Mouse (Mus musculus): ENCODE data around the gene Mob1a.

GRCm38 (mm10) chr6:83381510-83382491 is 56.0 kb downstream of the Mob1a start:
- no peak for TF ChIP-seq CTCF (IDR thresholded peaks at IDR 0.05)
- TF ChIP-seq POLR2A (IDR thresholded peaks at IDR 0.05; ENCODE audit: insufficient read depth, low read depth, low read length): no peak
- TF ChIP-seq EP300 (IDR thresholded peaks at IDR 0.05; ENCODE audit: insufficient read depth, low read depth, low read length): no peak; the same call in 1 of the 2 replicates
